Mouse (Mus musculus): ENCODE measurements around the gene Hdac7. TPM values are rescaled to one million over a fixed set of nuclear protein-coding genes. Genes with fewer than 3 reads are reported as not detected.

Gene Hdac7
- polyA plus RNA-seq, 1 experiment = 14.4 TPM

DNA sequence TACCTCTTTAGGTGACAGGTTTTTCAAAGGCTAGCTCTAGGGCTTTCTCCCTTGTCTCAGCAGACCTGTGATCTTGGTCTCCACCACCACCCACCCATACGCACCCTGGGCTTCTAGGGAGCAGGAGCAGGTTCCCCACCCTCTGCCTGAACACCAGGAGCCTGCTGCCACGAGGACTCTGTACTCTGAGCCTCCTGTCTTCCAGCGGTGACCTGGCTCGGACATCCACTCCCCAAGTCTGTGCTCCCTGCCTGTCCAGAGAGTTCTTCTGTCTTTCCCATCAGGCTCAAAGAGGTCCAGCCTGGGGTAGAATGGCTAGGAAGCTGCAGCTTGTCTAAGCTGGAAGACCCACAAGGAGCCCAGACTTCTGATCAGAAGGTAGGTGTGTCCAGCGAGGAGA, 101.1 kb downstream of the Hdac7 start:
- H3K4me3 ChIP-seq (ENCODE audit: low read depth, low read length) = no peak overlapping the region
- no peak overlapping the region for H3K27ac ChIP-seq (ENCODE audit: insufficient read depth, low read length)
- TF ChIP-seq CTCF (IDR thresholded peaks at IDR 0.05; ENCODE audit: low read depth, low read length) = no peak
- no peak for TF ChIP-seq EP300 (IDR thresholded peaks at IDR 0.05; ENCODE audit: insufficient read depth, low read depth, low read length)
- no peak for TF ChIP-seq POLR2A (IDR thresholded peaks at IDR 0.05; ENCODE audit: insufficient read depth, low read length)
- no peaks in the 10 kb centered on the region for H3K9me3 ChIP-seq (replicated peaks; ENCODE audit: control insufficient read depth, insufficient read depth, low read length, poor library complexity, severe bottlenecking)
- no peaks in the 10 kb centered on the region for H3K27me3 ChIP-seq (ENCODE audit: control insufficient read depth, insufficient read depth, low read length, poor library complexity, severe bottlenecking)
- H3K4me1 ChIP-seq (ENCODE audit: control insufficient read depth, insufficient read depth, low read length) = no peaks in the 10 kb centered on the region
- no peak overlapping the region for H3K9ac ChIP-seq (ENCODE audit: low read depth, poor library complexity, severe bottlenecking)
- H3K36me3 ChIP-seq (ENCODE audit: control insufficient read depth, insufficient read depth, low read length, poor library complexity, severe bottlenecking) = no peaks in the 10 kb centered on the region; the same call in 1 of the 2 replicates

Other genes with a start within 250 kb of the Hdac7 start
- 39.6 and 41.7 TPM in 2 replicates for gene Rpap3, start 138.7 kb downstream of the Hdac7 start, polyA plus RNA-seq (2011; ENCODE audit: insufficient read depth, insufficient read length, low read depth, missing spikeins)
- gene Endou, start 113.2 kb downstream of the Hdac7 start, polyA plus RNA-seq (2011; ENCODE audit: insufficient read depth, insufficient read length, low read depth, missing spikeins) = 0.82 and 1.2 TPM in 2 replicates
- gene Rapgef3, start 76.5 kb downstream of the Hdac7 start, polyA plus RNA-seq (2011; ENCODE audit: insufficient read depth, insufficient read length, low read depth, missing spikeins) = 3.1 and 3.5 TPM in 2 replicates
- gene Slc48a1, start 66.0 kb downstream of the Hdac7 start, polyA plus RNA-seq (2011; ENCODE audit: insufficient read depth, insufficient read length, low read depth, missing spikeins) = 16.0 and 17.2 TPM in 2 replicates
- gene Vdr, start 66.1 kb upstream of the Hdac7 start, polyA plus RNA-seq (2011; ENCODE audit: insufficient read depth, insufficient read length, low read depth, missing spikeins) = 1.5 and 1.6 TPM in 2 replicates
- 48.5 and 49.2 TPM in 2 replicates for gene Tmem106c, start 119.7 kb upstream of the Hdac7 start, polyA plus RNA-seq (2011; ENCODE audit: insufficient read depth, insufficient read length, low read depth, missing spikeins)
- 12.9 and 13.1 TPM in 2 replicates for gene Col2a1, start 160.2 kb upstream of the Hdac7 start, polyA plus RNA-seq (2011; ENCODE audit: insufficient read depth, insufficient read length, low read depth, missing spikeins)
- gene Pfkm, start 248.1 kb upstream of the Hdac7 start, polyA plus RNA-seq (2011; ENCODE audit: insufficient read depth, insufficient read length, low read depth, missing spikeins) = 39.8 and 42.8 TPM in 2 replicates
- gene Senp1, start 249.2 kb upstream of the Hdac7 start, polyA plus RNA-seq (2011; ENCODE audit: insufficient read depth, insufficient read length, low read depth, missing spikeins) = 69.2 and 70.6 TPM in 2 replicates